Mouse (Mus musculus) left cerebral cortex, adult 18-20 months (tissue): ENCODE results near the gene Ccz1. TPM values are rescaled to one million over a fixed set of nuclear protein-coding genes. Genes with fewer than 3 reads are reported as not detected.

Source experiments
- DNase-seq, 2 experiments: peaks; one replicate each; pipeline ENCODE4 v3.0.0; 2021 to 2022; ENCODE audit warnings: low spot score in 2 of 2, mixed read lengths in 1 of 2
- total RNA-seq, 2 experiments: library from RNA; stranded (reverse); gene quantifications; 2 replicates each; pipeline ENCODE4 v1.2.3; 2021

Gene Ccz1
- total RNA-seq, 2 experiments from 2014 or later: 37.5 to 42.8 TPM

DNA sequence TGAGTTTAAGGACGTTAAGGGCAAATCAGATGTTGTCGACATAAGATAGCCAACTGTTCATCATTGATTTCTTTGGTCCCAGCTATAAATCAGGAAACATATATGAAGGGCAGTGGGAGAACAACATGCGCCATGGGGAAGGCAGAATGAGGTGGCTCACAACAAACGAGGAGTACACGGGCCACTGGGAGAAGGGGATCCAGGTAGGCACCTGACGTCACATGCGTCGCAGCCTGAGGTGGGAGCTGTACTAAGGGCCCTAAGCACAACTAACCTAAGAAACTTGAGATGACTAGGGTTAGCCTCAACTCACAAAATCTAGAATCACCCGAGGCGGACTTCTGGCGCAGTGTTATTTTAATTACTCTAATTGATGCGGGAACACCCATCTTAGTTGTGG is 66.3 kb downstream of the Ccz1 start:
- DNase-seq: no peak

DNA sequence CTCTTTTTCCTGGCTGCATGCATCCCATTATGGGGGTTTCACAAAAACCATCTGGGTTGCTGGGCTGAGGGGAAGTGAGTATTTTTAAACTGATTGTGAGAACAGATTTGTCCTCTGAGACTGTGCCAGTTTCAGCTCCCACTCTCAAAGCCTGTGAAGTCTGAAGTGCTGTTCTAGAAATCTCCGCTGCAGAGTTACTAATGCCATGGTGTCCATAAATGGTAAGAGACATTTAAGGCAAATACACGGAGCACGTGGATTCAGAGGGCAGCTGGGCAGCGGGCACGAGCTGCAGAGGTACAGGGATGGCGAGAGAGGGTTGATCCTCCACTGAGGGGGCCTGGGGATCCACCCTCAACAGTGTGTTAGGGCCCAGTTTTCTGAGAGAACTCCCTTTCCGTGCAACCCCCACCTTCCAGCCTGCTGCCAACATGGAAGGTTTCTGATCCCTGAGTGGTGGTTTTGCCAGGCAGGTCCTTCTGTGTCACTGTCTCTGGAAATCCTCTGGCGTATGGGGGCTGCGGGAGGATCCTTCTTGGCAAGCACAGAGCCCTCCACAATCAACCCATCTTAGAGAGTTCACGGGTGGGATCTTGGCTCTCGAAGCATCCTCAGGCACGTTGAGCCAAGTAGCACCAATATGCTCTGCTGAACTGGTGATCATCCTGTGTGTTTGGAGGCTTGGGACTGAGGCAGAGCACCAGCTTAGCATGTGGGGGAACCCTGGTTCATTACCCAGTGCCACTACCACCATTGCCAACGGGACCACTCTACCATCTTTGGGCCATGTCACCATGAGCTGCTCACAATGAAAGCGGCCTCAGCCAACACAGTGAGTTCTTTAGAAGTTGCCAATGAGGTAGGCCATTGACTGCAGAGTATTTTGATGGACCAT is 71.2 kb downstream of the Ccz1 start:
- DNase-seq: peak; percentile 76 to 83

- DNase-seq: no peak
Measured at GRCm38 (mm10) chr5:143941588-143941987, 73.1 kb downstream of the Ccz1 start.

Other genes starting within 250 kb of the Ccz1 start
- gene Eif2ak1, start 197.1 kb downstream of the Ccz1 start, total RNA-seq: 10 to 100 TPM; 43.8 to 45.4 TPM
- not detected for gene Ankrd61, start 117.2 kb downstream of the Ccz1 start, total RNA-seq
- 10 to 100 TPM; 33.9 to 37.8 TPM for gene Aimp2, start 105.0 kb downstream of the Ccz1 start, total RNA-seq
- 10 to 100 TPM; 16.6 to 19.0 TPM for gene Pms2, start 104.9 kb downstream of the Ccz1 start, total RNA-seq
- gene Gm42421, start 86.7 kb downstream of the Ccz1 start, total RNA-seq: 1 to 10 TPM; 1.5 to 2.0 TPM
- gene Rsph10b, start 81.8 kb downstream of the Ccz1 start, total RNA-seq: 1 to 10 TPM; 3.7 to 3.9 TPM
- 1 to 10 TPM in 1 of 2 experiments, under 1 TPM in 1; 0.60 to 1.9 TPM for gene Ocm, start 11.8 kb upstream of the Ccz1 start, total RNA-seq
- 100 to 1,000 TPM; 150 to 165 TPM for gene Lmtk2, start 85.6 kb upstream of the Ccz1 start, total RNA-seq
- gene Bhlha15, start 175.4 kb upstream of the Ccz1 start, total RNA-seq: under 1 TPM; 0.16 to 0.30 TPM
- 10 to 100 TPM; 91.9 to 92.5 TPM for gene Tecpr1, start 208.7 kb upstream of the Ccz1 start, total RNA-seq
- 10 to 100 TPM; 67.8 to 73.6 TPM for gene Bri3, start 229.6 kb upstream of the Ccz1 start, total RNA-seq